Mouse (Mus musculus) embryonic facial prominence, embryonic 12.5 days (tissue): ENCODE results near the gene Gm3409. TPM values are rescaled to one million over a fixed set of nuclear protein-coding genes. Genes with fewer than 3 reads are reported as not detected.

ENCODE experiments used
- ATAC-seq: fragments of 200-750 bp; cut with Nextera tagmentation; 2 replicates; pipeline ENCODE4 v1.8.0; 2017; ENCODE audit not compliant: insufficient number of reproducible peaks, insufficient read depth, low FRiP score, low TSS enrichment
- H3K27ac ChIP-seq: fragments of 300-500 bp; sonication (generic); 2 replicates; pipeline ENCODE4 v1.5.1; 2016; ENCODE audit warnings: mild to moderate bottlenecking
- H3K27me3 ChIP-seq: fragments of 300-500 bp; sonication (generic); 2 replicates; pipeline ENCODE4 v1.6.1; 2016; ENCODE audit warnings: mild to moderate bottlenecking, moderate library complexity
- H3K36me3 ChIP-seq: fragments of 300-500 bp; sonication (generic); 2 replicates; pipeline ENCODE4 v1.6.1; 2016; ENCODE audit warnings: mild to moderate bottlenecking
- H3K4me1 ChIP-seq: fragments of 300-500 bp; sonication (generic); 2 replicates; pipeline ENCODE4 v1.6.1; 2016
- H3K4me2 ChIP-seq: fragments of 300-500 bp; sonication (generic); replicated peaks from 2 replicates; pipeline ENCODE4 v1.6.1; 2016; ENCODE audit warnings: mild to moderate bottlenecking, moderate library complexity
- H3K4me3 ChIP-seq: fragments of 300-500 bp; sonication (generic); 2 replicates; pipeline ENCODE4 v1.5.1; 2016; ENCODE audit warnings: mild to moderate bottlenecking
- H3K9ac ChIP-seq: fragments of 300-500 bp; sonication (generic); 2 replicates; pipeline ENCODE4 v1.6.1; 2016; ENCODE audit warnings: mild to moderate bottlenecking, moderate library complexity
- H3K9me3 ChIP-seq: fragments of 300-500 bp; sonication (generic); 2 replicates; pipeline ENCODE4 v1.6.1; 2016; ENCODE audit warnings: mild to moderate bottlenecking, moderate library complexity
- WGBS: fragments of 180-500 bp; shearing (Covaris S2); methylation state at CpG from one replicate; pipeline ENCODE4 v1.1.7; 2016; 5-methylcytosine and 5-hydroxymethylcytosine counted together
- polyA plus RNA-seq: library from polyadenylated mRNA; unstranded; fragments of >200 nt; fragmentation: Nextera tagmentation; extraction: Ambion mirVana; gene quantifications from 2 replicates; pipeline ENCODE4 v1.2.1, GENCODE M21; 2016

The Gm3409 gene
- polyA plus RNA-seq, 1 experiment from 2014 or later = not detected

DNA sequence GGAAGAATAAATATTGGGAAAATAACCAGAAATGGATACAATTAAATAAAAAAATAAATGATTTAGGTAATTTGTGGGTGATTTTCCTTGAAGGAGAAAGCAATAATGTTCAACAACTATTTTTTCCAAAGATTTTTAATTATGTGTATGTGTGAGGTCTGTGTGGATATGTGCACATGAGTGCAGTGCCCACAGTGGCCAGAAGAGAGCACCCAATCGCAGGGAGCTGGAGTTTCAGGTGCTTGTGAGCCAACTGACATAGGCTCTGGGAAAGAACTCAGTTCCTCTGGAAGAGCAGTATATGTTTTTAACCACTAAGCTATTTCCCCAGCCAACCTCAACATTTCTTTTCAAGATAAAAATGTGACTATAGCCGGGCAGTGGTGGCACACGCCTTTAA, 39.2 kb downstream of the Gm3409 start:
- Histone ChIP-seq H3K27me3 (0 out of 2 replicates have a peak, but pooled peaks cover 2% of the 10 kb centered on the region), H3K9me3 (no peaks in the 10 kb centered on the region), H3K36me3 (no peaks in the 10 kb centered on the region), H3K4me2 (no peak overlapping the region), H3K4me3 (no peak overlapping the region), H3K4me1 (no peaks in the 10 kb centered on the region), H3K9ac (no peak overlapping the region), H3K27ac (no peak overlapping the region)
- 91% methylated on average over 3 of the region's 3 CpGs for WGBS
- no peak for ATAC-seq

DNA sequence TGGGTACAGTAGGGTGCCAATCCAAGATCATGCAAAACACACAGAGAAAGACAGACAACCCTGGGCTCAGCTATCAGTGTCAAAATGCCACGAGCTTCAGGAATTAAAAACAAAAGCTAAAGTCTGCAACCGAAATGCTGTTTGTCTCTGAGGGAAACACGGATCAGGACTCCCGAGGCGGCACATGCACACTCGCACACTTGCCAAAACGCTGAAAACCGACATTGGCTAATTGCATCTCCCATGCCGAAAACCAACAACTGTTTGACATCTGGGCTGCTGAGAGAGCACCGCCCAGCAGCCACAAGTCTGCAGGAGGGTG, 46.7 kb downstream of the Gm3409 start:
- no peaks in the 10 kb centered on the region for H3K36me3 ChIP-seq
- H3K4me2 ChIP-seq = peak overlapping the region; percentile 97
- WGBS = 7% methylated on average over 10 of the region's 10 CpGs
- no peak overlapping the region for H3K9ac ChIP-seq
- ATAC-seq = no peak
- H3K4me3 ChIP-seq = peak overlapping the region; percentile 52
- peaks cover 49% of the 10 kb centered on the region for H3K27me3 ChIP-seq
- peaks cover 9% of the 10 kb centered on the region; the same call in 1 of the 2 replicates for H3K4me1 ChIP-seq
- no peak overlapping the region for H3K27ac ChIP-seq
- no peaks in the 10 kb centered on the region for H3K9me3 ChIP-seq

- peaks cover 9% of the 10 kb centered on the region; the same call in 1 of the 2 replicates for H3K4me1 ChIP-seq
- no peak within 1 kb of the TSS for H3K27ac ChIP-seq
- no peaks in the 10 kb centered on the region for H3K36me3 ChIP-seq
- no peak for ATAC-seq
- 1% methylated on average over 63 of the region's 64 CpGs for WGBS
- no peaks in the 10 kb centered on the region for H3K9me3 ChIP-seq
- peak within 1 kb of the TSS; percentile 97 for H3K4me2 ChIP-seq
- H3K27me3 ChIP-seq = peaks cover 49% of the 10 kb centered on the region
- peak within 1 kb of the TSS; percentile 36 for H3K9ac ChIP-seq
- peak within 1 kb of the TSS; percentile 52 for H3K4me3 ChIP-seq
Measured at GRCm38 (mm10) chr5:146584478-146585306, 47.2 kb downstream of the Gm3409 start, which contains the start of gene Gpr12. Gpr12 (minus strand) TSS chr5:146585239.

DNA sequence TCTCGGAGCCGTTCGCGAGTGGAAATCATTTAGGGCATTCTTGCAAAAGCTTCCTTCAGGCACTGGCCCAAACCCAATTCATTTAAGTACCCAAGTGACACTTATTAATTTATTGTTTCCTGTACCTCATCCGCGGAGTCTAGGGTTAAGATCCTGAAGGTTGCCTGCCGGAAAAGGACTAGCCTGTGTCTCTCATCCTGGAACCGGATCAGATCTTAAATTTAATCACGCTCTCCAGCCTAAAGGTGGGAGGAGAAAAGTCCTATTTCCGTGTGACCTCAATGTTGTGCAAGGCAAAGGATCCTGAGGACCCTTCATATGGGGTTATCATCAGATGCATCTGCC, 47.8 kb downstream of the Gm3409 start:
- Histone ChIP-seq H3K27me3 (peaks cover 49% of the 10 kb centered on the region), H3K9me3 (no peaks in the 10 kb centered on the region), H3K4me1 (peaks cover 9% of the 10 kb centered on the region; the same call in 1 of the 2 replicates), H3K4me2 (peak overlapping the region; percentile 97), H3K4me3 (peak overlapping the region; percentile 52), H3K9ac (no peak overlapping the region), H3K27ac (no peak overlapping the region), H3K36me3 (no peaks in the 10 kb centered on the region)
- no peak for ATAC-seq
- 6% methylated on average over 10 of the region's 10 CpGs for WGBS

- ATAC-seq = no peak
- Histone ChIP-seq H3K4me2 (no peak overlapping the region), H3K4me1 (peaks cover 9% of the 10 kb centered on the region; the same call in 1 of the 2 replicates), H3K9ac (no peak overlapping the region), H3K36me3 (no peaks in the 10 kb centered on the region), H3K27ac (no peak overlapping the region), H3K9me3 (no peaks in the 10 kb centered on the region), H3K27me3 (peaks cover 49% of the 10 kb centered on the region), H3K4me3 (no peak overlapping the region)
- 71% methylated on average over 8 of the region's 8 CpGs for WGBS
Measured at GRCm38 (mm10) chr5:146586357-146587070, 49.1 kb downstream of the Gm3409 start.

Other genes starting within 250 kb of the Gm3409 start
- gene Wasf3, start 152.7 kb upstream of the Gm3409 start, polyA plus RNA-seq = 5.4 and 5.5 TPM in 2 replicates
- not detected in 2 replicates for gene Gm6408, start 55.7 kb upstream of the Gm3409 start, polyA plus RNA-seq
- not detected in 2 replicates for gene Gm6370, start 46.3 kb upstream of the Gm3409 start, polyA plus RNA-seq
- gene 4930449I24Rik, start 35.2 kb upstream of the Gm3409 start, polyA plus RNA-seq = not detected in 2 replicates
- not detected in 2 replicates for gene Gm3402, start 23.5 kb upstream of the Gm3409 start, polyA plus RNA-seq
- gene Gm3404, start 11.8 kb upstream of the Gm3409 start, polyA plus RNA-seq = not detected in 2 replicates
- not detected in 2 replicates for gene Gm3415, start 18.5 kb downstream of the Gm3409 start, polyA plus RNA-seq
- gene Gpr12, start 47.6 kb downstream of the Gm3409 start, polyA plus RNA-seq = 0.18 TPM in 1 of 2 replicates, not detected in the other